Mouse (Mus musculus) lung, adult 18-20 months (tissue): ENCODE data around the gene Mgll.

Experiments used
- DNase-seq, 2 experiments: peaks; one replicate each; pipeline ENCODE4 v3.0.0; 2022; ENCODE audit warnings: mixed read lengths in 2 of 2

The Mgll gene

GRCm38 (mm10) chr6:88718033-88718725, 6.0 kb upstream of the Mgll start:
- DNase-seq: no peak

GRCm38 (mm10) chr6:88721059-88721458, 3.2 kb upstream of the Mgll start:
- DNase-seq: no peak

GRCm38 (mm10) chr6:88722906-88723305, 1.3 kb upstream of the Mgll start:
- DNase-seq: no peak

- DNase-seq: no peak
These were observed 353 bp upstream of the Mgll start for GRCm38 (mm10) chr6:88723806-88724312.

GRCm38 (mm10) chr6:88725590-88725989, 1.4 kb downstream of the Mgll start:
- DNase-seq: peak; percentile 10 to 15

- peak; percentile 42 to 45 for DNase-seq
These were observed 2.3 kb downstream of the Mgll start for GRCm38 (mm10) chr6:88726252-88727211.

- DNase-seq: no peak
These were observed 3.3 kb downstream of the Mgll start for GRCm38 (mm10) chr6:88727490-88727889.

GRCm38 (mm10) chr6:88728054-88728453, 3.8 kb downstream of the Mgll start:
- DNase-seq: no peak

GRCm38 (mm10) chr6:88728515-88728914, 4.3 kb downstream of the Mgll start:
- DNase-seq: no peak

- peak; percentile 44 to 63 for DNase-seq
These were observed 7.1 kb downstream of the Mgll start for GRCm38 (mm10) chr6:88731211-88731751.

- DNase-seq: peak; percentile 60 to 75
These were observed 7.8 kb downstream of the Mgll start for GRCm38 (mm10) chr6:88731991-88732390.

- DNase-seq: peak in 1 of 2 experiments; percentile 48
These were observed 8.7 kb downstream of the Mgll start for GRCm38 (mm10) chr6:88732643-88733613.

GRCm38 (mm10) chr6:88736337-88736736, 12.1 kb downstream of the Mgll start:
- no peak for DNase-seq

GRCm38 (mm10) chr6:88736741-88737508, 12.7 kb downstream of the Mgll start:
- DNase-seq: no peak

- no peak for DNase-seq
These were observed 13.3 kb downstream of the Mgll start for GRCm38 (mm10) chr6:88737509-88737888.

- DNase-seq: no peak
These were observed 16.8 kb downstream of the Mgll start for GRCm38 (mm10) chr6:88741041-88741440.

GRCm38 (mm10) chr6:88741791-88742190, 17.6 kb downstream of the Mgll start:
- DNase-seq: no peak

GRCm38 (mm10) chr6:88742286-88743011, 18.2 kb downstream of the Mgll start:
- DNase-seq: no peak

- DNase-seq: no peak
These were observed 19.5 kb downstream of the Mgll start for GRCm38 (mm10) chr6:88743601-88744291.

GRCm38 (mm10) chr6:88745027-88745426, 20.8 kb downstream of the Mgll start:
- no peak for DNase-seq
